Mouse (Mus musculus): ENCODE data around the gene 1700074P13Rik. TPM values are rescaled to one million over a fixed set of nuclear protein-coding genes. Genes with fewer than 3 reads are reported as not detected.

Gene 1700074P13Rik
- polyA plus RNA-seq, 1 experiment from 2014 or later: not detected

Other genes with a start within 250 kb of the 1700074P13Rik start
- gene Moxd2, start 53.1 kb downstream of the 1700074P13Rik start, polyA plus RNA-seq (2016; fragmentation: Nextera tagmentation; extraction: Ambion mirVana): not detected in 2 replicates
- gene Prss58, start 40.2 kb downstream of the 1700074P13Rik start, polyA plus RNA-seq (2016; fragmentation: Nextera tagmentation; extraction: Ambion mirVana): not detected in 2 replicates
- not detected in 2 replicates for gene Gm4744, start 11.3 kb upstream of the 1700074P13Rik start, polyA plus RNA-seq (2016; fragmentation: Nextera tagmentation; extraction: Ambion mirVana)
- not detected in 2 replicates for gene 1810009J06Rik, start 24.2 kb upstream of the 1700074P13Rik start, polyA plus RNA-seq (2016; fragmentation: Nextera tagmentation; extraction: Ambion mirVana)
- not detected in 2 replicates for gene Gm2663, start 58.9 kb upstream of the 1700074P13Rik start, polyA plus RNA-seq (2016; fragmentation: Nextera tagmentation; extraction: Ambion mirVana)
- gene 2210010C04Rik, start 95.0 kb upstream of the 1700074P13Rik start, polyA plus RNA-seq (2016; fragmentation: Nextera tagmentation; extraction: Ambion mirVana): not detected in 2 replicates